Mouse (Mus musculus) olfactory bulb, adult 2 months (tissue): Measurements from ENCODE around the gene Lrrfip2.

ENCODE experiments used
- CTCF ChIP-seq: fragments of 200-500 bp; IDR thresholded peaks from 2 replicates; pipeline ENCODE4 v1.5.1; 2012; ENCODE audit warnings: low read depth, mild to moderate bottlenecking, low read length, moderate library complexity; ENCODE audit not compliant: insufficient read depth
- POLR2A ChIP-seq: fragments of 200-500 bp; IDR thresholded peaks from 2 replicates; pipeline ENCODE4 v1.6.1; 2012; ENCODE audit warnings: mild to moderate bottlenecking, low read depth, low read length, moderate library complexity; ENCODE audit not compliant: insufficient read depth

GRCm38 (mm10) chr9:111087960-111088359, 29.4 kb upstream of the Lrrfip2 start:
- TF ChIP-seq POLR2A (no peak), CTCF (no peak)
